Mouse (Mus musculus): ENCODE measurements around the gene Stum. TPM values are rescaled to one million over a fixed set of nuclear protein-coding genes. Genes with fewer than 3 reads are reported as not detected.

The Stum gene
- polyA plus RNA-seq, 1 experiment from 2014 or later: 1.2 TPM

DNA sequence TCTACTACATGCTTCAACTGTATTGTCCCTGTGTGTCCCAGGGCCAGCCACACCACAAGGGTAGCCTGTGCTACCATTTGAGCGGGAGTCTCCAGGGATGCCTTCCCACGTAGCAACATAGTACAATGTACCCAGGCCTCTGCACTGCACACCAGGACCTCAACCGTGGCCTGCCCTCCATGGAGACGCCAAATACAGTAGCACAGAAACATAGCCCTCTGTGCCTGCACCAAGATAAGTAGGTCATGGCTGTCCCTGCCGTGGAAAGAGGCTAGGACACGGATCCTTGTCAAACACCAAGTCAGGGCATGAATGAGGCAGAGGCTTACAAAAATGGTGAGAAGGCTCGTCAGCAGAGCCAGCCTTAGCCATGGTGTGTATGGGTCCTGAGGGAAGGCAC, 67.5 kb downstream of the Stum start:
- H3K9ac ChIP-seq (ENCODE audit: low read depth, low read length): no peak overlapping the region
- no peaks in the 10 kb centered on the region for H3K4me1 ChIP-seq (ENCODE audit: control insufficient read depth, insufficient read depth, low read length)
- H3K4me2 ChIP-seq (ENCODE audit: low read depth, low read length): no peak overlapping the region
- WGBS: 89% methylated on average over 7 of the region's 7 CpGs
- no peak overlapping the region for H3K4me3 ChIP-seq (ENCODE audit: low read length)
- H3K9me3 ChIP-seq (ENCODE audit: control insufficient read depth, low read length): no peaks in the 10 kb centered on the region
- H3K27ac ChIP-seq (ENCODE audit: low read length): no peak overlapping the region
- H3K27me3 ChIP-seq (replicated peaks; ENCODE audit: control insufficient read depth, insufficient read depth, low read length): no peaks in the 10 kb centered on the region
- peaks cover 6% of the 10 kb centered on the region; the same call in 1 of the 2 replicates for H3K36me3 ChIP-seq (ENCODE audit: control insufficient read depth, insufficient read depth, low read length)
- no peak for ATAC-seq

DNA sequence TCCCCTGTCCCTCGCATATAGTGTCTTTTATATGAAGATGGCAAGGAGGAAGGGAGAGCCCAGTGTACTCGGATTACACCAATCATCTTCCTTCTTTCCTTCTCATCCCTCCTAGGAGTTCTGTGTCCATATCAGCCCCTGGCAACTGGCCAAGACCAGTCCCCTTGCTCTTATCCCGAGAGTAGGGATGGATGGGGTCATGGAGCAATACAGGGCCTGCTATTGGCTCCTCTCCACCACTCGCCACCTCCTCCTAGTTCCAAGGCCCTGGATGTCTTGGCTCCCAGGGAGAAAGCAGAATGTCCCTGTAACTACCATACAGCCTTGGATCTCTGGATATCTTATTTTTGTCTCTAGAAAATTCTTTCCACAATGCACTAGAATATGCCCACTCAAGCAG, 68.2 kb downstream of the Stum start:
- no peak overlapping the region for H3K4me3 ChIP-seq (ENCODE audit: low read length)
- no peak overlapping the region for H3K9ac ChIP-seq (ENCODE audit: low read depth, low read length)
- no peaks in the 10 kb centered on the region for H3K4me1 ChIP-seq (ENCODE audit: control insufficient read depth, insufficient read depth, low read length)
- WGBS: 59% methylated on average over 4 of the region's 4 CpGs
- ATAC-seq: no peak
- no peak overlapping the region for H3K27ac ChIP-seq (ENCODE audit: low read length)
- H3K4me2 ChIP-seq (ENCODE audit: low read depth, low read length): no peak overlapping the region
- H3K27me3 ChIP-seq (replicated peaks; ENCODE audit: control insufficient read depth, insufficient read depth, low read length): no peaks in the 10 kb centered on the region
- peaks cover 6% of the 10 kb centered on the region; the same call in 1 of the 2 replicates for H3K36me3 ChIP-seq (ENCODE audit: control insufficient read depth, insufficient read depth, low read length)
- H3K9me3 ChIP-seq (ENCODE audit: control insufficient read depth, low read length): no peaks in the 10 kb centered on the region

DNA sequence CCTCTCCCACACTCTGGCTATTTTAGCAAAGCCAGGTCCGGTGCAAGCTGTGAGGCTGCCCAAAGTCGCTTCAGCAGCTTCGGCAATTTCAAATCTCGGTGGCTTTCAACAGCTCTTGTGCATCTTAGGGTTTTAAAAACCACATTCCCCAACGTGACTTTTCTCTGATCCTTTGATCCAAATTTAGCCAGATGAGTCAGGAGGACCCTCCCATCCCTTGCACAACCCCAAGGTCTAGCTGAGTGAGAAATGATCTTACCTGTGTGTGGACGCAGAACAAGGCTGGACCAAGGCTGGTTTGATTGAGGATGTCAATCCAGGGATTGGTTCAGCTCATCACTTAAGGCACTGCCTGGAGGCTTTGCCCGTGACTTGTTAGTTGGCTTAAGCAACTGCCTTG, 73.0 kb downstream of the Stum start:
- Histone ChIP-seq H3K9ac (ENCODE audit: low read depth, low read length) (no peak overlapping the region), H3K27ac (ENCODE audit: low read length) (no peak overlapping the region), H3K4me1 (ENCODE audit: control insufficient read depth, insufficient read depth, low read length) (peaks cover 33% of the 10 kb centered on the region), H3K36me3 (ENCODE audit: control insufficient read depth, insufficient read depth, low read length) (no peaks in the 10 kb centered on the region), H3K27me3 (replicated peaks; ENCODE audit: control insufficient read depth, insufficient read depth, low read length) (no peaks in the 10 kb centered on the region), H3K4me2 (ENCODE audit: low read depth, low read length) (no peak overlapping the region), H3K9me3 (ENCODE audit: control insufficient read depth, low read length) (no peaks in the 10 kb centered on the region), H3K4me3 (ENCODE audit: low read length) (no peak overlapping the region)
- 72% methylated on average over 7 of the region's 7 CpGs for WGBS
- no peak for ATAC-seq

DNA sequence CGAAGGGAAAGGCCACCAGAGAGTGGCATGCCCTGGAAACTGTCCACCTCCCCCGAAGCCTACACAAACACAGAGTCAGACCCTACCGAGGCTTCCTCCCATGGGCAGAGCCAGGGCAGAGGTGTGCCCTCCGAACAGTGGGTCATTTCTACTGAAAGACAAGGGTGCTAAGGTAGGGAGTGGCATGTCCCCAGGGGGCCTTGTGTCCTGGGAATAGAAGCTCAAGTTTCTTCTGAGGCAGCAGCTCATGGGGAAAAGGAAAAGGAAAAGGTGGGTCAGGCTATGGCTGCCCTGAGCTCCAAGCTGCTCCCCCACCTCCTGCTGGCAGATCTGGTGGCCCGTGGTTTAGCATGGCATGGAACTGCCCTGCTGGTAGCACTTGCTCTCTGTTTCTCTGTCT, 73.5 kb downstream of the Stum start:
- peaks cover 38% of the 10 kb centered on the region for H3K4me1 ChIP-seq (ENCODE audit: control insufficient read depth, insufficient read depth, low read length)
- no peak overlapping the region for H3K9ac ChIP-seq (ENCODE audit: low read depth, low read length)
- H3K4me2 ChIP-seq (ENCODE audit: low read depth, low read length): no peak overlapping the region
- H3K9me3 ChIP-seq (ENCODE audit: control insufficient read depth, low read length): no peaks in the 10 kb centered on the region
- H3K4me3 ChIP-seq (ENCODE audit: low read length): no peak overlapping the region
- ATAC-seq: no peak
- no peaks in the 10 kb centered on the region for H3K27me3 ChIP-seq (replicated peaks; ENCODE audit: control insufficient read depth, insufficient read depth, low read length)
- WGBS: 68% methylated on average over 5 of the region's 5 CpGs
- H3K36me3 ChIP-seq (ENCODE audit: control insufficient read depth, insufficient read depth, low read length): no peaks in the 10 kb centered on the region
- no peak overlapping the region for H3K27ac ChIP-seq (ENCODE audit: low read length)

DNA sequence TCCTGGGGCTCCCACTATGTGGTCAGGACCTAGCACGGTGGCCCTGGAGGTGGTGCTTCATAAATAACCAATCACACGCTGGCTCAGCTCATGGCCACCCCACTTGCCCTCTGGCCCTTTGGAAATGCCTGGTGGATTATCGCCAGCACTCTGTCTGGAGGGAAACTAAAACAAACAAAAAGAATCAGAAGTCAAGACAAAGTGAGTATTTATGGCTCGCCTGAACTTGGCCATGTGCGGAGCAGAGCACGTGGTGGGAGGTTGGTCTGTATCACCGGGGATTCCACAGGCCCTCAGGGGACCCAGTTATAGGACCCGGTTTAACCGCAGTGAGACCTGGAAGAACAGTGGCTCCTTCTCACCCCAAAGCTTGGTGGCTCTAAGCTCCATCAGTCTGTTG, 74.5 kb downstream of the Stum start:
- no peak overlapping the region for H3K27ac ChIP-seq (ENCODE audit: low read length)
- no peaks in the 10 kb centered on the region for H3K36me3 ChIP-seq (ENCODE audit: control insufficient read depth, insufficient read depth, low read length)
- no peaks in the 10 kb centered on the region for H3K27me3 ChIP-seq (replicated peaks; ENCODE audit: control insufficient read depth, insufficient read depth, low read length)
- H3K4me3 ChIP-seq (ENCODE audit: low read length): no peak overlapping the region
- WGBS: 25% methylated on average over 9 of the region's 9 CpGs
- peaks cover 48% of the 10 kb centered on the region for H3K4me1 ChIP-seq (ENCODE audit: control insufficient read depth, insufficient read depth, low read length)
- ATAC-seq: 0 out of 2 replicates have a peak, but pooled peaks have one; percentile 8
- H3K9ac ChIP-seq (ENCODE audit: low read depth, low read length): no peak overlapping the region
- H3K4me2 ChIP-seq (ENCODE audit: low read depth, low read length): no peak overlapping the region
- no peaks in the 10 kb centered on the region for H3K9me3 ChIP-seq (ENCODE audit: control insufficient read depth, low read length)

DNA sequence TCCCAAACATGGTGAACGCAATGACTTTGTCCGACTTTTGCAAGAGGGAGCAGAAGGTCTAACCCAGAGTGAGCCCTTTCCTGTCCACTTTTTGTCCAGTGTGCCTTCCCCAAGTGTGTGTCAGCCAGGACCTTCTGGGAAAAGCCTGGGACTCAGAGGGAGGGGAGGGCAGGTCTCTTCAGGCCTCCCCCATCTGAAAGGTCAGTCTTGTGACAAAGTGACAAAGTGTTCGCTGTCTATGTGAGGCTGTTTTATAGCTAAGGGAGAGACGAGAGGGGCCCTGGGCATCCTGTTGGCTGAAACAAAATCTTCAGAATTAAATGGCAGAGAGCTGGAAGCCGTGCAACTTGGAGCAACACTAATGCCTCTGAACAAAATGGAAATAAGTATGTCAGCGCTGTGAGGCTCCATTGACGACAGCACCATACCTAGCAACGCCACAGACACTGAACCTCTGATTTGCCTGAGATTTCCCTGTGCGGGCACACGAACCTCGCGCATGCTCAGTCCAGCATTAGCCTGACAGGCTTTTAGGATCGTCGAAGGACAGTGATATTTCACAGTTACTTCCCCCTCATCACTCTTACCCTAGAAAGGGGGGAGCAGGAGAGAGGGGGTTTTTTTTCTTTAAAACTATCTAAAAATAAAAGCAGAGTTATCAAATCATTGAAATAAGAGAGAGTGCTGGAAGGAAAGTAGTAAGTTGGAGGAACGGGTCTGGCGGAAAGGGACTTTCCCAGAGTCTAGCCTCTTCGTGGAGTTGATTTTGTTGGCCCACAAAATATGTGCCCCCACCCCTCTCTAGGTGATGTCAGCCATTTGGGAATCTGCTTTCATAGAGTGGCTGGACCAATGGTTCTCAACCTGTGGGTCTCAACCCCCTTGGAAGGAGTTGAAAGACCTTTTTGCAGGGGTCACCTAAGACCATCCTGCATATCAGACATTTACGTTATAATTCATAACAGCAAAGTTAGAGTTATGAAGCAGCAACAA, 75.3 kb downstream of the Stum start:
- H3K27ac ChIP-seq (ENCODE audit: low read length): peak overlapping the region; percentile 66
- no peak for ATAC-seq
- H3K9ac ChIP-seq (ENCODE audit: low read depth, low read length): no peak overlapping the region
- WGBS: 75% methylated on average over 18 of the region's 18 CpGs
- H3K27me3 ChIP-seq (replicated peaks; ENCODE audit: control insufficient read depth, insufficient read depth, low read length): no peaks in the 10 kb centered on the region
- H3K4me3 ChIP-seq (ENCODE audit: low read length): no peak overlapping the region
- H3K9me3 ChIP-seq (ENCODE audit: control insufficient read depth, low read length): no peaks in the 10 kb centered on the region
- peak overlapping the region; percentile 32; the same call in 1 of the 2 replicates for H3K4me2 ChIP-seq (ENCODE audit: low read depth, low read length)
- peaks cover 56% of the 10 kb centered on the region for H3K4me1 ChIP-seq (ENCODE audit: control insufficient read depth, insufficient read depth, low read length)
- H3K36me3 ChIP-seq (ENCODE audit: control insufficient read depth, insufficient read depth, low read length): no peaks in the 10 kb centered on the region

DNA sequence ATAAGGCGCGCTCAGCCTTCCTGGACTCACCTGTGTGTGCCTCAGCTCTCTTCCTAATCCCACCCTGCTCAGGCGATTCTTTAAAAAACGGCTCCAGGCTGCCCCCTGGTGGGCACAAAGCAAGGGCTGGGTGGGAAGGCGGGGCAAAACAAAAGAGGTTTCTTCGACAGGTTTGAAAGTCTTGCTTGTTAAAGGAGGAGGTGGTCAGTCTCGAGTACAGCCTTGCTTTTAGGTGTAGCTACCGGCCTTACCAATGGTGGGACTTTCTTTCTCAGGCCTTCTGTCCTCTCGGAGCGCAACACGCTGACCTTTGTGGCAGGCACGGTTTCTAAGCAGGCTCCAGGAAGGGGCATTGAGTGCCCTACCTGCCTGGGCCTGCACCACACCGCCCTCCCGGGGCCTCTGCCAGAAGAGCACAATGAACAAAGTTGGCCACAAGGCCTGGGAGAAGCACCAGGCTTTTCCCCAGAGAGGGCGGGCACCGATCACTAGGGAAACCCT, 76.1 kb downstream of the Stum start:
- Histone ChIP-seq H3K27ac (ENCODE audit: low read length) (peak overlapping the region; percentile 66), H3K27me3 (replicated peaks; ENCODE audit: control insufficient read depth, insufficient read depth, low read length) (no peaks in the 10 kb centered on the region), H3K4me1 (ENCODE audit: control insufficient read depth, insufficient read depth, low read length) (peaks cover 62% of the 10 kb centered on the region), H3K36me3 (ENCODE audit: control insufficient read depth, insufficient read depth, low read length) (no peaks in the 10 kb centered on the region), H3K9me3 (ENCODE audit: control insufficient read depth, low read length) (no peaks in the 10 kb centered on the region), H3K9ac (ENCODE audit: low read depth, low read length) (peak overlapping the region; percentile 60), H3K4me3 (ENCODE audit: low read length) (peak overlapping the region; percentile 32), H3K4me2 (ENCODE audit: low read depth, low read length) (peak overlapping the region; percentile 32)
- peak; percentile 66 for ATAC-seq
- 18% methylated on average over 16 of the region's 16 CpGs for WGBS

DNA sequence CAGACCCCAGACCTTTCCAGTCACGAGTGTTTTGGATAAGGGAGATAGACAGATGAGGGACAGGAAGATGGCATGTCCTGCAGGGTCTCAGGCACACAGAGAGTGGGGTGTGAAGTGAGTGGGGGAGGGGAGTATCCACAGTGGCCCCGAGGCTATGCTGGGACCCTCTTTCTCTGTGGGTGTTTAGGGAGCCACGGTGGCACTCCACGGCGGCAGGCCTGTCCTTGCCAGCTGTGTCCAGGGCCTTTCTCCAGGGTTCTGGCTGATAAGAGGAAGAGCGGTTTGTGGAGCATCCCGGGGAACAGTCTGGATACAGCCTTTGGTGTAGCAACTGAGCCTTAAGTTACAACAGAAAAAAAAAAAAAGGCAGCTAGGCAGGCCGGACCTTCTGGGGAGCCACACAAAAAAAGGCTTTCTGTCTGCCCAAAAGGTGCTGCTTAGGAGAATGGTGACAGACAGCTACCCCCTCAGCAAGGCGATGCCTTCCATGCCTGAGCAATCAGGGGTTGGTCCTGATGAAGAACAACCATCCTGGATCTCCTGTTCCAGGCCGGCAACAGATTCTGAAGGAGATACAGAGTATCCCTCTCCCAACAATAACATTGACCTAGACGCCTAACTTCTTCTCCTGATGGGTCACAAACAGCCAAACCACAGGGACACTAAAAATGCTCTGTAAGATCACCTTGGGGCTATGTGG, 76.8 kb downstream of the Stum start:
- Histone ChIP-seq H3K4me2 (ENCODE audit: low read depth, low read length) (no peak overlapping the region), H3K27ac (ENCODE audit: low read length) (no peak overlapping the region), H3K4me3 (ENCODE audit: low read length) (no peak overlapping the region), H3K4me1 (ENCODE audit: control insufficient read depth, insufficient read depth, low read length) (peaks cover 69% of the 10 kb centered on the region), H3K9ac (ENCODE audit: low read depth, low read length) (no peak overlapping the region), H3K27me3 (replicated peaks; ENCODE audit: control insufficient read depth, insufficient read depth, low read length) (no peaks in the 10 kb centered on the region), H3K36me3 (ENCODE audit: control insufficient read depth, insufficient read depth, low read length) (no peaks in the 10 kb centered on the region), H3K9me3 (ENCODE audit: control insufficient read depth, low read length) (no peaks in the 10 kb centered on the region)
- WGBS: 79% methylated on average over 11 of the region's 11 CpGs
- no peak for ATAC-seq

DNA sequence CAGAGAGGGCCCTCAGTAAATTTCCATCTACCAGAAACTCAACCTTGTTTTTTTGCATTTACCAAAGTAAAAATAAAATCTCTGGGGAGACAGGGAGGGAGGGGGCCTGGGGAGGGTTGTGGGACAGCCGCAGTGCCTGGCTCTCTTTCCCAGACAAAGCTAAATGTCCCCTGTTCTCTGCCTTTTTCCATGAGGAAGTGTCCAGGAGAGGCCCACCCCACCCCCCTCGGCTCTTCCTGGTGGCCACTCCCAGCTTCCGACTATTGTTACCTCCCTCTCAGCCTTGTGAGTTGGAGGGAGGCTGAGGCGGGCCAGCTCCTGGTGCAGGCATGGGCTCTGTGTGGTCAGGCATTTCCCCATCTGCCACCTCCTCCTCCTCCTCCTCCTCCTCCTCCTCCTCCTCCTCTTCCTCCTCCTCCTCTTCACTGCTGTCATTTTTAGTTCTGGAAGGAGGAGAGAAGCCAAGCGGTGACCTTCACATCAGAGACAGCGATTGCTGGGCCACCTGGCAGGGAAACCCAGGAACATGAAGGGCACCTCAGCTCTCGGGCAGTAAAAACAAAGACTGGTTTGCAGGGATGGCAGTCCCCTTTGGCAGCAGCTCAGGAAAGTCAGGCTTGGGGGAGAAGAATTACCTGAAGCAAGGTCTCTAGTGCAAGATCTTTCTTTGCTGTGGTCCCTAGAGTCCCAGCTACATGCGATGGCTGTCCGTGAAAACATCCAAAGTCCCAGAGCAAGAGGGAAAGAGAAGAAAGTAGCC, 77.5 kb downstream of the Stum start:
- no peak for ATAC-seq
- Histone ChIP-seq H3K9me3 (ENCODE audit: control insufficient read depth, low read length) (no peaks in the 10 kb centered on the region), H3K4me3 (ENCODE audit: low read length) (no peak overlapping the region), H3K9ac (ENCODE audit: low read depth, low read length) (no peak overlapping the region), H3K4me1 (ENCODE audit: control insufficient read depth, insufficient read depth, low read length) (peaks cover 74% of the 10 kb centered on the region), H3K27ac (ENCODE audit: low read length) (peak overlapping the region; percentile 91), H3K36me3 (ENCODE audit: control insufficient read depth, insufficient read depth, low read length) (no peaks in the 10 kb centered on the region), H3K4me2 (ENCODE audit: low read depth, low read length) (no peak overlapping the region), H3K27me3 (replicated peaks; ENCODE audit: control insufficient read depth, insufficient read depth, low read length) (no peaks in the 10 kb centered on the region)
- 78% methylated on average over 9 of the region's 9 CpGs for WGBS

All from intestine, embryonic 16.5 days (tissue).